Mouse (Mus musculus): ENCODE measurements around the gene Spib. TPM values are rescaled to one million over a fixed set of nuclear protein-coding genes. Genes with fewer than 3 reads are reported as not detected.

The Spib gene
- 0.77 and 2.0 TPM in 2 replicates for polyA plus RNA-seq (2015; fragmentation: Nextera tagmentation; extraction: Ambion mirVana)

- peaks cover 37% of the 10 kb centered on the region for H3K36me3 ChIP-seq
- no peak for ATAC-seq (ENCODE audit: borderline replicate concordance, extremely low read depth, low FRiP score, low TSS enrichment)
- no peak within 1 kb of the TSS for H3K4me2 ChIP-seq
- 88% methylated on average over 4 of the region's 4 CpGs for WGBS
- peaks cover 5% of the 10 kb centered on the region for H3K4me1 ChIP-seq
- no peaks in the 10 kb centered on the region for H3K9me3 ChIP-seq
- no peak within 1 kb of the TSS for H3K4me3 ChIP-seq
- no peak within 1 kb of the TSS for H3K9ac ChIP-seq
- no peak within 1 kb of the TSS for H3K27ac ChIP-seq
- H3K27me3 ChIP-seq, result peaks cover 18% of the 10 kb centered on the region
Measured at GRCm38 (mm10) chr7:44531946-44532732, at the start of gene Spib. TSS of gene Spib (minus strand) at chr7:44532071.

GRCm38 (mm10) chr7:44581637-44582036 is 49.8 kb upstream of the Spib start:
- peaks cover 14% of the 10 kb centered on the region for H3K27me3 ChIP-seq

GRCm38 (mm10) chr7:44576333-44576844 is 44.5 kb upstream of the Spib start:
- H3K4me1 ChIP-seq, result no peaks in the 10 kb centered on the region
- no peak overlapping the region for H3K4me3 ChIP-seq
- no peak overlapping the region for H3K27ac ChIP-seq
- no peaks in the 10 kb centered on the region for H3K9me3 ChIP-seq
- no peak overlapping the region for H3K4me2 ChIP-seq
- H3K36me3 ChIP-seq, result no peaks in the 10 kb centered on the region
- 36% methylated on average over 5 of the region's 5 CpGs for WGBS
- H3K27me3 ChIP-seq, result no peaks in the 10 kb centered on the region
- no peak overlapping the region for H3K9ac ChIP-seq
- no peak for ATAC-seq (ENCODE audit: borderline replicate concordance, extremely low read depth, low FRiP score, low TSS enrichment)

More at GRCm38 (mm10) chr7:44581637-44582036, 49.8 kb upstream of the Spib start:
- Histone ChIP-seq H3K9me3 (no peaks in the 10 kb centered on the region), H3K9ac (no peak overlapping the region), H3K4me3 (no peak overlapping the region), H3K4me2 (no peak overlapping the region), H3K27ac (0 out of 2 replicates have a peak overlapping the region, but pooled peaks have one; percentile 94), H3K4me1 (peaks cover 16% of the 10 kb centered on the region), H3K36me3 (no peaks in the 10 kb centered on the region)
- no peak for ATAC-seq (ENCODE audit: borderline replicate concordance, extremely low read depth, low FRiP score, low TSS enrichment)
- 65% methylated on average over 6 of the region's 6 CpGs for WGBS

- Histone ChIP-seq H3K27ac (no peak overlapping the region), H3K9me3 (no peaks in the 10 kb centered on the region), H3K4me3 (no peak overlapping the region), H3K27me3 (no peaks in the 10 kb centered on the region), H3K4me2 (no peak overlapping the region; the same call in 1 of the 2 replicates), H3K36me3 (no peaks in the 10 kb centered on the region), H3K4me1 (no peaks in the 10 kb centered on the region), H3K9ac (no peak overlapping the region)
- WGBS, result 78% methylated on average over 5 of the region's 5 CpGs
- ATAC-seq (ENCODE audit: borderline replicate concordance, extremely low read depth, low FRiP score, low TSS enrichment), result no peak
Measured at GRCm38 (mm10) chr7:44572956-44573484, 41.1 kb upstream of the Spib start.

GRCm38 (mm10) chr7:44572213-44572701 is 40.4 kb upstream of the Spib start, which contains the start of gene Napsa:
TSS of gene Napsa (plus strand) at chr7:44572380.
- Histone ChIP-seq H3K27ac (peak within 1 kb of the TSS; percentile 17; the same call in 1 of the 2 replicates), H3K4me1 (no peaks in the 10 kb centered on the region), H3K27me3 (no peaks in the 10 kb centered on the region), H3K9me3 (no peaks in the 10 kb centered on the region), H3K9ac (no peak within 1 kb of the TSS), H3K4me3 (no peak within 1 kb of the TSS), H3K36me3 (no peaks in the 10 kb centered on the region), H3K4me2 (no peak within 1 kb of the TSS; the same call in 1 of the 2 replicates)
- ATAC-seq (ENCODE audit: borderline replicate concordance, extremely low read depth, low FRiP score, low TSS enrichment), result peak; percentile 58
- 42% methylated on average over 7 of the region's 7 CpGs for WGBS

GRCm38 (mm10) chr7:44571811-44572210 is 39.9 kb upstream of the Spib start:
- no peak for ATAC-seq (ENCODE audit: borderline replicate concordance, extremely low read depth, low FRiP score, low TSS enrichment)
- H3K4me1 ChIP-seq, result no peaks in the 10 kb centered on the region
- H3K4me3 ChIP-seq, result no peak overlapping the region
- H3K4me2 ChIP-seq, result no peak overlapping the region
- H3K9me3 ChIP-seq, result no peaks in the 10 kb centered on the region
- peak overlapping the region; percentile 17; the same call in 1 of the 2 replicates for H3K27ac ChIP-seq
- 62% methylated on average over 4 of the region's 4 CpGs for WGBS
- no peak overlapping the region for H3K9ac ChIP-seq
- no peaks in the 10 kb centered on the region for H3K36me3 ChIP-seq
- H3K27me3 ChIP-seq, result no peaks in the 10 kb centered on the region

- Histone ChIP-seq H3K36me3 (no peaks in the 10 kb centered on the region), H3K4me3 (no peak overlapping the region), H3K4me2 (no peak overlapping the region), H3K4me1 (no peaks in the 10 kb centered on the region), H3K27ac (no peak overlapping the region), H3K9ac (no peak overlapping the region), H3K9me3 (no peaks in the 10 kb centered on the region), H3K27me3 (no peaks in the 10 kb centered on the region)
- no peak for ATAC-seq (ENCODE audit: borderline replicate concordance, extremely low read depth, low FRiP score, low TSS enrichment)
- WGBS, result 75% methylated on average over 6 of the region's 6 CpGs
Measured at GRCm38 (mm10) chr7:44570989-44571388, 39.1 kb upstream of the Spib start.

GRCm38 (mm10) chr7:44568803-44569202 is 36.9 kb upstream of the Spib start:
- 35% methylated on average over 9 of the region's 9 CpGs for WGBS
- Histone ChIP-seq H3K4me1 (no peaks in the 10 kb centered on the region), H3K9me3 (no peaks in the 10 kb centered on the region), H3K4me3 (no peak overlapping the region), H3K27ac (no peak overlapping the region), H3K36me3 (no peaks in the 10 kb centered on the region), H3K27me3 (no peaks in the 10 kb centered on the region), H3K4me2 (no peak overlapping the region), H3K9ac (no peak overlapping the region)
- no peak for ATAC-seq (ENCODE audit: borderline replicate concordance, extremely low read depth, low FRiP score, low TSS enrichment)

DNA sequence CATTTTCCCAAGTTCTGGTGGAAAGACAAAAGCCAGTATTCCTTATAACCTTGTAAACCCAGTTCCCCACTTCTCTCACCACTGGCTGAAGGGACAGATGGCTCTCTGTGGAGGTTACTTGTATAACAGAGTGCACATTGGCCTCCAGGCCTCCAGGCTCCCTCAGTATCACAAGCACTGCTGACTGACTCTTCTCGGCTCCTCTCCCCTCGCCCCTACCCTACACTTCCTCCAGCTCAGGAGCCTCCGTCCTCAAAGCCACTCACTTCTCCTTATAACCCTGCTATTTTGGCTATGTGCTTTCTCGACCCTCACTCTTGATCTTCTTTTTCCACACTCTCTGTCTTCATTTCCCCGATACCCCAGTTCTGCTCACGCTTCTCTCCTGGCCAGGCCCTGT is 33.5 kb upstream of the Spib start:
- no peak overlapping the region for H3K4me3 ChIP-seq
- H3K4me1 ChIP-seq, result no peaks in the 10 kb centered on the region
- no peaks in the 10 kb centered on the region for H3K27me3 ChIP-seq
- H3K27ac ChIP-seq, result no peak overlapping the region
- H3K4me2 ChIP-seq, result no peak overlapping the region
- ATAC-seq (ENCODE audit: borderline replicate concordance, extremely low read depth, low FRiP score, low TSS enrichment), result no peak
- no peaks in the 10 kb centered on the region for H3K36me3 ChIP-seq
- no peak overlapping the region for H3K9ac ChIP-seq
- 59% methylated on average over 6 of the region's 6 CpGs for WGBS
- H3K9me3 ChIP-seq, result no peaks in the 10 kb centered on the region

DNA sequence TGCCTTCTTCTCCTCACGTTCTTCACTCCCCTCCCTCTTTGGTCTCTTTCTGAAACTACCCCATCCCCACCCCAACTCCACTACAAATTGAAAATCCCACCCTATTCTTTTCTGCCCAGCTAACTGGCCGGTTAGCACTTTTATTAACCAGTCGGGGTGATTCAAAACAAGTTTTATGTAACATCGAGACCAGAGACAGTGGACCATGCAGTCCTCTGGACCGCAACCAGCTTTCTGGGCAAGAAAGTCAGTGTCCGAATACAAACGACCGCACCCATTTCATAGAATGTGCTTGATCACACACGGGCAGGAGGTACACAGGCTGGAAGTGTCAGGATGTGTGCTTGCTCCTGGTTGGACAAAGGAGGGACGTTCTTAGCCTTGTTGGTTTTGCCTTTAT is 32.6 kb upstream of the Spib start:
- Histone ChIP-seq H3K36me3 (no peaks in the 10 kb centered on the region), H3K9me3 (no peaks in the 10 kb centered on the region), H3K4me1 (no peaks in the 10 kb centered on the region), H3K27me3 (no peaks in the 10 kb centered on the region), H3K27ac (no peak overlapping the region), H3K9ac (no peak overlapping the region), H3K4me2 (no peak overlapping the region), H3K4me3 (no peak overlapping the region)
- no peak for ATAC-seq (ENCODE audit: borderline replicate concordance, extremely low read depth, low FRiP score, low TSS enrichment)
- WGBS, result 81% methylated on average over 10 of the region's 10 CpGs

DNA sequence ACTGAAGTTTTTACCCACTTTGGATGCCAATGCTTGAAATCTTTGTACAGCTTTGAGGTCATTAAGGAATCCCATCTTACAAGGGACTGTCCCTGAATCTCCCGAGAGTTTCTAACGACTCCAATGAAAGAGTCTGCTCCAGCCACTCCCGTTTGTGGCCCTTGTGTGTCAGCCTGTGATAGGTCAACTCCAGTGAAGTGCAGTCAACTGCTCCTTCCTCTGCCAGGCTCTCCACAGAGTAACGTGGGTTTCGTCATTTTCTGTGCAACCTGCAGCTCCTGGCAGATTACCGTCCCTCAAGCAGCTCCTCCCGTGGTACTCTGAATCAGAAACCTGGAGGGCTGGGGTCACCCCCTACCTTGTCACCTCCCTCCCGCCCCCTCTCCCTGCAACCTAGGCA is 31.4 kb upstream of the Spib start:
- Histone ChIP-seq H3K4me3 (no peak overlapping the region), H3K27ac (no peak overlapping the region), H3K9me3 (no peaks in the 10 kb centered on the region), H3K4me2 (no peak overlapping the region), H3K4me1 (no peaks in the 10 kb centered on the region), H3K27me3 (no peaks in the 10 kb centered on the region), H3K9ac (no peak overlapping the region), H3K36me3 (no peaks in the 10 kb centered on the region)
- WGBS, result 34% methylated on average over 8 of the region's 8 CpGs
- no peak for ATAC-seq (ENCODE audit: borderline replicate concordance, extremely low read depth, low FRiP score, low TSS enrichment)

Measured in lung, embryonic 15.5 days (tissue).